Mouse (Mus musculus): ENCODE results near the gene Gmds. TPM values are rescaled to one million over a fixed set of nuclear protein-coding genes. Genes with fewer than 3 reads are reported as not detected.

The Gmds gene
- total RNA-seq, 2 experiments from 2014 or later: 11.3 to 12.1 TPM

DNA sequence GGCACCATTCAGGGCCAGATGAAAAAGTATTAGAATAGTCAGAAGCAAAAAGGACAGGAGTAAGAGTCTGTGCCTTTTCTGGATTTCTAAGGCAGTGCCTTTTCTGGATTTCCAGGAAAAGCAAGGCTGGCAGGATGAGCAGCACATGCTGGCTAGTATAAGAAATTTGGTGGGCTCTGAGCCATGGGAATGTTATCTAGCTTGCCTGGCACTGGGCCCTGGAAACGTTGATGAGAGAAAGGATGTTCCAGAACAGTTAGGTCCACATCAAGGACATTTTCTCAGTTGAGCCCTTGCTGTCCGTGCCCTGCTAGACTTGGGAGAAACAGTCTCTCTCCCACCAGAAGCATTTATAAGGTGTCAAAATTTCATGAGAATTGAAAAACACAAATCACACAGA, 82.4 kb downstream of the Gmds start:
- no peak for TF ChIP-seq CTCF (IDR thresholded peaks at IDR 0.05)
- intact Hi-C loops (cut with DNase I): no loop called here
- no peak for DNase-seq (ENCODE audit: extremely low spot score in 1 of 2, low spot score in 2 of 2)
- Histone ChIP-seq H3K27ac (no peak overlapping the region), H3K4me3 (no peak overlapping the region)

DNA sequence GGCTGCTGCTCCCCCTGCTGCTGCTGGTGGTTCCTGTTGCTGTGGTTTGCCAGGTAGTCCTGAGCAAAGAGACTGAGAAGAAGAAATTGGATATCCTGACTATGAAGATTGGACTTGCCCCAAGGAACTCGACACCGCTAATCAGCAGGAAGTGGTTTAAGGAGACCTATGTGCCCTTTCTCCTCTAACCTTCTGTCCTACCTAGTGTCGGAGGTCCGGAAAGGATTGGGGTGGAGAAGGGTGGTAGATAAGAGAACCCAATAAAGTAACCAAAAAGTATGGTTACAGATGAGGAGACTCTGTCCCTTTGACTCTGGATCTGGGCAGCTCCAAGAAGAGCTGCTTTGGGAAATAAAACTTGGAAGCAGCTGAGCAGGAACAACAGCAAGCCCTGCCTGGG, 86.3 kb downstream of the Gmds start:
- TF ChIP-seq CTCF (IDR thresholded peaks at IDR 0.05): no peak
- DNase-seq (ENCODE audit: extremely low spot score in 1 of 2, low spot score in 2 of 2): no peak
- no peak overlapping the region for H3K27ac ChIP-seq
- intact Hi-C loops (cut with DNase I): no loop called here
- H3K4me3 ChIP-seq: no peak overlapping the region

GRCm38 (mm10) chr13:32242200-32242599, 96.3 kb downstream of the Gmds start:
- no peak overlapping the region for H3K4me3 ChIP-seq
- DNase-seq (ENCODE audit: extremely low spot score in 1 of 2, low spot score in 2 of 2): no peak
- TF ChIP-seq CTCF (IDR thresholded peaks at IDR 0.05): no peak
- intact Hi-C loops (cut with DNase I): no loop called here
- H3K27ac ChIP-seq: no peak overlapping the region

GRCm38 (mm10) chr13:32236269-32236678, 102.3 kb downstream of the Gmds start:
- Histone ChIP-seq H3K27ac (no peak overlapping the region), H3K4me3 (no peak overlapping the region)
- TF ChIP-seq CTCF (IDR thresholded peaks at IDR 0.05): no peak
- DNase-seq (ENCODE audit: extremely low spot score in 1 of 2, low spot score in 2 of 2): no peak
- intact Hi-C loops (cut with DNase I): no loop called here

DNA sequence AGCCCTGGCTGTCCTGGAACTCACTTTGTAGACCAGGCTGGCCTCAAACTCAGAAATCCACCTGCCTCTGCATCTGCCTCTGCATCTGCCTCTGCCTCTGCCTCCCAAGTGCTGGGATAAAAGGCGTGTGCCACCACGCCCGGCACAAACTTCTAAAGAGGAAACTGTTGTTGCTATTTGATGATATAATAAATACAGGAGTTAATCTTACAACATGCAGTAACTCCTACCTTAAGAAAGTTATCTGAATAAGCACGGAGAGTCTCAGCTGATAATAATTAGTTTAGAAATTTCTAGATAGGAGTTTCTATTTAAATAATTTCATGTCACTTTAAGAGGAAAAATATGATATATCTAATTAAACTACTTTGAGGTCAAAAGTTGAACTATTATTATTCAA, 103.5 kb downstream of the Gmds start:
- no peak overlapping the region for H3K4me3 ChIP-seq
- H3K27ac ChIP-seq: no peak overlapping the region
- intact Hi-C loops (cut with DNase I): no loop called here
- no peak for DNase-seq (ENCODE audit: extremely low spot score in 1 of 2, low spot score in 2 of 2)
- TF ChIP-seq CTCF (IDR thresholded peaks at IDR 0.05): no peak

- no peak for DNase-seq (ENCODE audit: extremely low spot score in 1 of 2, low spot score in 2 of 2)
- no peak for TF ChIP-seq CTCF (IDR thresholded peaks at IDR 0.05)
- no peak overlapping the region for H3K27ac ChIP-seq
- no peak overlapping the region for H3K4me3 ChIP-seq
- intact Hi-C loops (cut with DNase I): no loop called here
Measured at GRCm38 (mm10) chr13:32234019-32234418, 104.5 kb downstream of the Gmds start.

GRCm38 (mm10) chr13:32232391-32232790, 106.1 kb downstream of the Gmds start:
- intact Hi-C loops (cut with DNase I): no loop called here
- no peak for TF ChIP-seq CTCF (IDR thresholded peaks at IDR 0.05)

DNA sequence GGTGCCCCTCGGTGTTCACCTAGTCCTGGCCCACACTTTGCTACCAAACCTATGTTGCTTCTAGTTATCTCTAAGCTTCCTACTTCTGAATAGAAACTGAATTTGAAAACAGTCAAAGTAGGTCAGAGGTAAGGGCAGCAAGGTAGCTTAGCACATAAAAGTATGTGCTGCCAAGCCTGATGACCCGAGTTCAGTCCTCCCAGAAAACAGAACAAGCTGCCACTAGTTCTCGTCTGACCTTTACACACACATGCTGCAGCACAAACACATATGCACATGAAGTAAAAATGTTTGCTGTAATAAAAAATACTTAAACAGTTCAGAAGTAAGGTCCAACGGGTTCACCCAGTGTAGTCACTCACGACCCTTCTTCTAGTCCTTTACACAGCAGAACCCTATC, 106.6 kb downstream of the Gmds start:
- Histone ChIP-seq H3K27ac (no peak overlapping the region), H3K4me3 (no peak overlapping the region)
- no peak for DNase-seq (ENCODE audit: extremely low spot score in 1 of 2, low spot score in 2 of 2)
- TF ChIP-seq CTCF (IDR thresholded peaks at IDR 0.05): no peak
- intact Hi-C loops (cut with DNase I): no loop called here

More at GRCm38 (mm10) chr13:32232391-32232790, 106.1 kb downstream of the Gmds start:
- H3K27ac ChIP-seq: no peak overlapping the region
- no peak overlapping the region for H3K4me3 ChIP-seq
- DNase-seq (ENCODE audit: extremely low spot score in 1 of 2, low spot score in 2 of 2): no peak

DNA sequence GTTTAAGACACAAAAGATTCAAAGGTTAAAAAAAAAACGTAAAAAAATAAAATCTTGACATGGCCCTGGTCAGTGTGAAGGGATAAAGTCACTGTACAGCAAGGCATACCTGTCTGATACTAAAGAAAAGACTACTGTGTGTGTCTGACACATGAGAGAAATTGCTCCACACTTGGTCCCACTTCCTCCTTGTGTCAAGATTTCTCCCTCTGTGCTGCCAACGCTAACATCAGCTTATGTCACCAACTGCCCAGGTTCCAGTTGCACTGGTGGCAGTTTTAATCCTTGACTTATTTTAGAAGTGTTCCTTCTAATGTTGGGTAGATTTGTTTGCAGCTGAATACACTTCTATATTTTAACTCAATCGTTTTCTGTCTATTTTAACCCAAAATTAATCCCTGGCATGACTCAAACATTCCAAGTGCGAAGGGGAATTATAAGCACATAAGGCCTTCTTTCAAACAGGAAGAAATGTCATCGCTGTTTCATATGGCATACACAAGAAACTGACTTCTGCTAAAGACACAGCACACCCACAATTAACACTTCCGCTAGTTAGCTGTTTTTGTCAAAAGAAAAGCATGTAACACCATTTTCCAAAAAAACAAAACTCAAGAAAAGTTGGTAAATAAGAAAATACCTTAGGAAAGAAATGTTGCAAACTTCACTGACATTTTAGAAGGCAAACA, 110.5 kb downstream of the Gmds start:
- intact Hi-C loops (cut with DNase I): no loop called here
- TF ChIP-seq CTCF (IDR thresholded peaks at IDR 0.05): no peak
- Histone ChIP-seq H3K4me3 (no peak overlapping the region), H3K27ac (no peak overlapping the region)
- no peak for DNase-seq (ENCODE audit: extremely low spot score in 1 of 2, low spot score in 2 of 2)

- Histone ChIP-seq H3K27ac (no peak overlapping the region), H3K4me3 (no peak overlapping the region)
- no peak for DNase-seq (ENCODE audit: extremely low spot score in 1 of 2, low spot score in 2 of 2)
- no peak for TF ChIP-seq CTCF (IDR thresholded peaks at IDR 0.05)
- intact Hi-C loops (cut with DNase I): no loop called here
Measured at GRCm38 (mm10) chr13:32217647-32218046, 120.9 kb downstream of the Gmds start.

DNA sequence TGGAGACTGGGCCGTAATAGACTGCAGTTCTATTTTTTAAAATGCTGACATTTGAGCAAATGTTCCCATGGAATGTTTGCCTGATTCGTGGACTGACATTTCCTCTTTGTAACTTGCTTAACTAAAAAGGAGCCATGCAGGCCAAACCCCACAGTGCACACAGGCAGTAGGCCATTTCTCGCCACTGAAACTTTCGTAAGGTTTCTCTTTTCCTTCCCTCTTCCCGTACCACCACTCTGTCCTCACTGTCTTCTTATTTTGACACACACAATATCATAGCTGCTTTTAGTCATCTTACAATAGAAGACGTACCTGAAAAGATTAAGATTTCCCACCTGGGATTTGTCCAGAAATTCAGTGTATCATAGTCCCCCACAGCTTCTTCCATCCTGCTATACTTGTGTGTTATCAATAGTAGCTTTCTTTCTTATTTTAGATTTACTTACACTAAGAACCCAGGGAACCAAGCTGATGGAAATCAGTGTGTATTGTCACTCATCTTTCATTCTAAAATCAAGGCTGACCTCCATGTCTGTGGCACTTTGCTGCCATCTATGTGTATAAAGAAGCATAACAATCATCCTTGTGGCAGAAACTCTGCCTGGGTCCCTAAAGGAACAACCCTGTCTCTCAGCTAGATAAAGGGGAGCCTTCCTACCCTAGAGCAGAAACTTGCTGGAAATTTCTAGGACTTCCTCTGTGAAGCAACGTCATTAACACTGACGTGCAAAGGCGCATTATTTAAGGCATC, 124.7 kb downstream of the Gmds start:
- intact Hi-C loops (cut with DNase I): loop anchor here (1.0 to 5.0 kb wide), 3 partner anchors 198 to 413 kb away; no protein-coding TSS in a partner anchor
- Histone ChIP-seq H3K27ac (peak overlapping the region; percentile 29; the same call in 1 of the 2 replicates), H3K4me3 (no peak overlapping the region; the same call in 1 of the 2 replicates)
- DNase-seq (ENCODE audit: extremely low spot score in 1 of 2, low spot score in 2 of 2): no peak
- TF ChIP-seq CTCF (IDR thresholded peaks at IDR 0.05): peak; percentile 87

- intact Hi-C loops (cut with DNase I): loop anchor here (5.0 kb wide), 2 partner anchors 200 to 255 kb away; no protein-coding TSS in a partner anchor
- no peak for DNase-seq (ENCODE audit: extremely low spot score in 1 of 2, low spot score in 2 of 2)
- no peak for TF ChIP-seq CTCF (IDR thresholded peaks at IDR 0.05)
- no peak overlapping the region for H3K4me3 ChIP-seq
- peak overlapping the region; percentile 63; the same call in 1 of the 2 replicates for H3K27ac ChIP-seq
Measured at GRCm38 (mm10) chr13:32212125-32212524, 126.4 kb downstream of the Gmds start.
